Mouse (Mus musculus): ENCODE results near the gene Ddx20. TPM values are rescaled to one million over a fixed set of nuclear protein-coding genes. Genes with fewer than 3 reads are reported as not detected.

Gene Ddx20
- polyA plus RNA-seq, 1 experiment from 2014 or later = 15.0 TPM

DNA sequence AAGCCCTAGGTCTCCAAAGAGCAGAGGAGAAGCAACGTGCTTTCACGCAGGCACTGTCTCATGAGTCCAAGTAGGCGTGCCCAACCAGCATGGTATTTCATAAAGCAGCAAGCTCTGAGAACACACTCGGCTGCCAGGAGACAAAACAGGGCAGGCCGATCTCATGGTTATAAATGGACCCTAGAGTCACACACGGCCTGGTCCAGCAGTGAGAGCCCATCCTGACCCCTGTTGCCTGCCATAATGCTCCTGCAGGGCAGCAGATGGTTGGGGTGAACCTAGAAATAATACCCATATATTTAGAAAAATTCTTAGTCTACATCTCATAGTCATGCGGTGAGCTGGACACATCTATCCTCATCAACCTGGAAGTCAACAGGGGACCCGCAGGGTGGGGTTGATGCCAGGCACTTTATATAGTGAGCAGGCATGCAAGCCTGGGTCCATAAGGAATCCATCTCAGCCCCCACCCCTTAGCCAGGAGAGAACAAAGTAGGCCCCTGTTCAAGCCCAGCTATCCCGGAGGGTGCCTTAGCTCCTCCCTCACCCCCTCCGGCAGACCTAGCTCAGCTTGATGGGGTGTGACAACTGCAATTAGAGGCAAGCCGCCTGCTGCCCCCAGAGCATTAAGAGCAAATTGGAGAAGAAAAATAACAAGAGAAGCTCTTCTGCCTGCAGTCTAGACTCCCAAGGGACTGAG, 30.6 kb upstream of the Ddx20 start:
- H3K27ac ChIP-seq (ENCODE audit: low read length) = no peak overlapping the region
- WGBS = 69% methylated on average over 11 of the region's 11 CpGs
- no peak for TF ChIP-seq CTCF (IDR thresholded peaks at IDR 0.05)
- no peak for TF ChIP-seq EP300 (IDR thresholded peaks at IDR 0.05)
- H3K9ac ChIP-seq (replicated peaks; ENCODE audit: low read depth) = no peak overlapping the region
- H3K4me3 ChIP-seq (ENCODE audit: low read depth, low read length) = no peak overlapping the region
- no peak overlapping the region for H3K4me2 ChIP-seq (replicated peaks; ENCODE audit: low read depth, low read length)
- ATAC-seq (no peak), DNase-seq (ENCODE audit: low spot score) (no peak)
- no peaks in the 10 kb centered on the region for H3K4me1 ChIP-seq (ENCODE audit: insufficient read depth, low read depth, low read length)
- no peaks in the 10 kb centered on the region for H3K27me3 ChIP-seq (replicated peaks; ENCODE audit: insufficient read depth, low read length)
- no peaks in the 10 kb centered on the region for H3K9me3 ChIP-seq (ENCODE audit: low read length)
- H3K36me3 ChIP-seq (ENCODE audit: insufficient read depth, low read length) = no peaks in the 10 kb centered on the region

DNA sequence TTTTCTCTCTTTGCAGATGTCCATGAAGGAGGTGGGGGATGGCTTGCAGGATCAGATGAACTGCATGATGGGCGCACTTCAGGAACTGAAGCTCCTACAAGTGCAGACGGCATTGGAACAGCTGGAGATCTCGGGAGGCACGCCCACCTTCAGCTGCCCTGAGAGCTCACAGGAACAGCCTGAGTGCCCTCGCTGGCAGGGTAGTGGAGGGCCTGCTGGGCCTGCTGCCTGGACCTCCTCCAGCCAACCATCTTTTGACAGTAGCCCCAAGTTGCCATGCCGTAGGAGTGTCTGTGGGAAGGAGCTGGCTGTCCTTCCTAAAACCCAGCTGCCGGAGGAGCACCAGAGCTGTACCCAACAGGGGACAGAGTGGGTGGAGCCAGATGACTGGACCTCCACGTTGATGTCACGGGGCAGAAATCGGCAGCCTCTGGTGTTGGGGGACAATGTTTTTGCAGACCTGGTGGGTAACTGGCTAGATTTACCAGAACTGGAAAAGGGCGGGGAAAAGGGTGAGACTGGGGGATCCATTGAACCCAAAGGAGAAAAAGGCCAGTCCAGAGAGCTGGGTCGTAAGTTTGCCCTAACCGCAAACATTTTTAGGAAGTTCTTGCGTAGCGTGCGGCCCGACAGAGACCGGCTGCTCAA, 29.1 kb upstream of the Ddx20 start:
- no peaks in the 10 kb centered on the region for H3K27me3 ChIP-seq (replicated peaks; ENCODE audit: insufficient read depth, low read length)
- H3K4me1 ChIP-seq (ENCODE audit: insufficient read depth, low read depth, low read length) = no peaks in the 10 kb centered on the region
- DNase-seq (ENCODE audit: low spot score) (no peak), ATAC-seq (peak; percentile 18; the same call in 1 of the 2 replicates)
- no peak overlapping the region for H3K4me2 ChIP-seq (replicated peaks; ENCODE audit: low read depth, low read length)
- no peak overlapping the region for H3K9ac ChIP-seq (replicated peaks; ENCODE audit: low read depth)
- TF ChIP-seq EP300 (IDR thresholded peaks at IDR 0.05) = no peak
- no peak for TF ChIP-seq CTCF (IDR thresholded peaks at IDR 0.05)
- 65% methylated on average over 18 of the region's 18 CpGs for WGBS
- H3K27ac ChIP-seq (ENCODE audit: low read length) = no peak overlapping the region
- no peaks in the 10 kb centered on the region for H3K9me3 ChIP-seq (ENCODE audit: low read length)
- H3K36me3 ChIP-seq (ENCODE audit: insufficient read depth, low read length) = no peaks in the 10 kb centered on the region
- H3K4me3 ChIP-seq (ENCODE audit: low read depth, low read length) = no peak overlapping the region

DNA sequence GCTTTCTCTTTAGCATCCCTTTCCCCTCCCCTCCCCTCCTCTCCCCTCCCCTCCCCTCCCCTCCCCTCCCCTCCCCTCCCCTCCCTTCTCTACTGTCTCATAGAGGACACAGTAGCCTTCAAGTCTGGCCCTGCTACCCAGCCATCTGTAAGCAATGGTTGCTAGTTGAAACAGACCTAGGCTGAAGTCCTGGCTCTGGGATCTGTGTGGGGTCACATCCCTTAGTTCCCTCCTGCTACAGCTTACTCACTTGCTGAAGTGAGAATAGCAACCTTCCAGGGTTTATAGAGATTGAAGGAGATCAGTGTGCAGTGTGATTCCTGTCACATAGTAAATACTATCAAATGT, 27.4 kb upstream of the Ddx20 start:
- Histone ChIP-seq H3K27me3 (replicated peaks; ENCODE audit: insufficient read depth, low read length) (no peaks in the 10 kb centered on the region), H3K4me2 (replicated peaks; ENCODE audit: low read depth, low read length) (no peak overlapping the region), H3K4me3 (ENCODE audit: low read depth, low read length) (no peak overlapping the region), H3K36me3 (ENCODE audit: insufficient read depth, low read length) (no peaks in the 10 kb centered on the region), H3K9ac (replicated peaks; ENCODE audit: low read depth) (no peak overlapping the region), H3K27ac (ENCODE audit: low read length) (no peak overlapping the region), H3K9me3 (ENCODE audit: low read length) (no peaks in the 10 kb centered on the region), H3K4me1 (ENCODE audit: insufficient read depth, low read depth, low read length) (no peaks in the 10 kb centered on the region)
- ATAC-seq (no peak), DNase-seq (ENCODE audit: low spot score) (no peak)
- TF ChIP-seq EP300 (IDR thresholded peaks at IDR 0.05) = no peak
- no peak for TF ChIP-seq CTCF (IDR thresholded peaks at IDR 0.05)

DNA sequence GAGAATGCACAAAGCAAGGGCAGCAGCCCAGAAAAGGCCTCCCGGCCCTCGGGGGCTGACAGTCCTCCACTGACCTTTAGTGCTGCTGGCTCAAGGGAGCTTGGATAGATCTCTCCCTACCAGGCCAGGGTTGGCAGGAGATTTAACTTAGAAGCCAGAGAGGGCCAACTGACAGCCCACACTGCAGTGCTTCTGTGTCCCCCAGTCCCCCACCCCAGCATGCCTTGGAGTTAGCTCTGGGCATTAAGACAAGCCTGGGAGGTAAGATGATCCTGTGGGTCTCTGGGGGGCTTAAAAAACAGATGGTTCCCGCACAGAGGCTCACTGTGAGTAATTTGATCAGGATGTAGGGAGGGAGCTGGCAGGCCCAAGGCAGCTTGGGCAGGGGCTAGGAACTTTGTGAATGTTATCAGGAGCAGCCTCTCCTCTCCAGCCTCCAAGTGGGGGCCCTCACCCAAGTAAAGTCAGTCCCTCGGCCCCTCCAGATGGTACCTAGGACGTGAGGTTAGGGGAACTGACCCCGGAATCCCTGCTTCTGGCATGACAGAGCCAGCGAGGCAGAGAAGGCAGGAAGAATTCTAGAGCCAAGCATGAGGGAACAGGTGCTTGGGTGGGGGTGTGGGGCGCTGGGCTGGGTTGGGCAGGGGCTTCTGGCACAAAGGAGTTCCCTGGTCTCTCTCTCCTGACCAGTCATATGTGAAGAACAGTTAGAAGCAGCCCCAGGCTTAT, 26.9 kb upstream of the Ddx20 start:
- Histone ChIP-seq H3K9me3 (ENCODE audit: low read length) (no peaks in the 10 kb centered on the region), H3K27ac (ENCODE audit: low read length) (no peak overlapping the region), H3K36me3 (ENCODE audit: insufficient read depth, low read length) (no peaks in the 10 kb centered on the region), H3K9ac (replicated peaks; ENCODE audit: low read depth) (no peak overlapping the region), H3K4me3 (ENCODE audit: low read depth, low read length) (no peak overlapping the region), H3K4me2 (replicated peaks; ENCODE audit: low read depth, low read length) (no peak overlapping the region), H3K27me3 (replicated peaks; ENCODE audit: insufficient read depth, low read length) (no peaks in the 10 kb centered on the region), H3K4me1 (ENCODE audit: insufficient read depth, low read depth, low read length) (no peaks in the 10 kb centered on the region)
- no peak for TF ChIP-seq EP300 (IDR thresholded peaks at IDR 0.05)
- TF ChIP-seq CTCF (IDR thresholded peaks at IDR 0.05) = no peak
- no peak for DNase-seq (ENCODE audit: low spot score)
- WGBS = 34% methylated on average over 8 of the region's 8 CpGs
- no peak for ATAC-seq

DNA sequence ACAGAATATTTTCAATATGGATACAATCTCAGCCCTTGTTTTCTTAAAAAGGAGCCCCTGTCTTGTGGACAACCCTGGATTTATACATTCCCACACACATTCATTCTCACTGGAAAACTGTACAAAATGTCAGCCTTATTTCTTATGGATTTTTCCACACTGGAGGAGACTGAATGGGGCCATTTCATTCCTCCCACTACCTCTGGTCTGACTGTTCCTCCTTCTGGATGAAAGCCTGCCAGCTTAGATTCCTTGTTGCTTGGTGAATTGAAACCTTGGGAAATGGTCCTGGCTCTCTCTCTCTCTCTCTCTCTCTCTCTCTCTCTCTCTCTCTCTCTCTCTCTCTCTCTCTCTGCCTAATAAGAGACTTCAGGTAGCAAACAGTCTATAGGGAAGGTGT, 25.5 kb upstream of the Ddx20 start:
- Histone ChIP-seq H3K27me3 (replicated peaks; ENCODE audit: insufficient read depth, low read length) (no peaks in the 10 kb centered on the region), H3K9me3 (ENCODE audit: low read length) (no peaks in the 10 kb centered on the region), H3K9ac (replicated peaks; ENCODE audit: low read depth) (no peak overlapping the region), H3K4me1 (ENCODE audit: insufficient read depth, low read depth, low read length) (no peaks in the 10 kb centered on the region), H3K36me3 (ENCODE audit: insufficient read depth, low read length) (no peaks in the 10 kb centered on the region), H3K27ac (ENCODE audit: low read length) (no peak overlapping the region), H3K4me2 (replicated peaks; ENCODE audit: low read depth, low read length) (no peak overlapping the region), H3K4me3 (ENCODE audit: low read depth, low read length) (no peak overlapping the region)
- DNase-seq (ENCODE audit: low spot score) (no peak), ATAC-seq (no peak)
- TF ChIP-seq EP300 (IDR thresholded peaks at IDR 0.05) = no peak
- no peak for TF ChIP-seq CTCF (IDR thresholded peaks at IDR 0.05)

DNA sequence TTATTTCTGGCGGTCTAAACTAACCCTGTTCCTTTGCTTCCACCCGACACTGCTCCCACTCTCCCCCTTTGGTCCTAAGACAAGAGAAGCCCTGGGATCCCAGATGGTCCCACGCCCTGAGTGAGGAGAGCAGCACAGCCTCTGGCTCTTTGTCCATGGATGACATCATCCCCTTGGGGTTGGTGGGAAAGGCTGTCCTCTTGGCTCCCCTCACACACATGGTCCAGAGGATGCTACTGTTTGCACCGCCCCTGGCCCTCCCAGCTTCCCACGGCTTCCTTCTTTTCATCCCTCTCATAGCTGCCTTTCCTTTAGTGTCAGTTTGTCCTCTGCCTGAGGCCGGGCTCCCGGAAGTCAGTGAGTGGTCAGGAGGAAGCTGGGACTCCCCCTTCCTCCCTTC, 24.4 kb upstream of the Ddx20 start:
- Histone ChIP-seq H3K4me3 (ENCODE audit: low read depth, low read length) (no peak overlapping the region), H3K27ac (ENCODE audit: low read length) (no peak overlapping the region), H3K4me2 (replicated peaks; ENCODE audit: low read depth, low read length) (no peak overlapping the region), H3K4me1 (ENCODE audit: insufficient read depth, low read depth, low read length) (no peaks in the 10 kb centered on the region), H3K27me3 (replicated peaks; ENCODE audit: insufficient read depth, low read length) (no peaks in the 10 kb centered on the region), H3K9ac (replicated peaks; ENCODE audit: low read depth) (no peak overlapping the region), H3K9me3 (ENCODE audit: low read length) (no peaks in the 10 kb centered on the region), H3K36me3 (ENCODE audit: insufficient read depth, low read length) (no peaks in the 10 kb centered on the region)
- TF ChIP-seq EP300 (IDR thresholded peaks at IDR 0.05) (no peak), CTCF (IDR thresholded peaks at IDR 0.05) (no peak)
- WGBS = 58% methylated on average over 7 of the region's 7 CpGs
- DNase-seq (ENCODE audit: low spot score) = peak; percentile 31
- ATAC-seq = peak; percentile 83
